Mouse (Mus musculus) myocyte (in vitro differentiated cells): ENCODE measurements around the gene Astn1. TPM values are rescaled to one million over a fixed set of nuclear protein-coding genes. Genes with fewer than 3 reads are reported as not detected.

Experiments used
- H3K27me3 ChIP-seq: one replicate; pipeline ENCODE4 v1.6.1; 2011; ENCODE audit not compliant: control insufficient read depth, insufficient read depth, insufficient read length
- H3K36me3 ChIP-seq: one replicate; pipeline ENCODE4 v1.6.1; 2011; ENCODE audit not compliant: control insufficient read depth, insufficient read depth
- H3K4me2 ChIP-seq: one replicate; pipeline ENCODE4 v1.6.1; 2011; ENCODE audit warnings: low read depth, control low read depth
- H3K4me3 ChIP-seq: one replicate; pipeline ENCODE4 v1.5.1; 2011; ENCODE audit warnings: mild to moderate bottlenecking, control low read depth, moderate library complexity
- H3K79me2 ChIP-seq: one replicate; pipeline ENCODE4 v1.6.1; 2011; ENCODE audit not compliant: control insufficient read depth, insufficient read depth
- H3ac ChIP-seq: one replicate; pipeline ENCODE4 v1.6.1; 2011; ENCODE audit not compliant: control insufficient read depth, insufficient read length
- CEBPB ChIP-seq: IDR thresholded peaks from 2 replicates; pipeline ENCODE4 v1.6.1; 2011; ENCODE audit warnings: mild to moderate bottlenecking, moderate library complexity; ENCODE audit not compliant: poor library complexity, insufficient read depth, severe bottlenecking
- E2F4 ChIP-seq: IDR thresholded peaks from one replicate; pipeline ENCODE4 v1.6.1; 2011; ENCODE audit warnings: mild to moderate bottlenecking, control low read depth, moderate library complexity; ENCODE audit not compliant: insufficient read depth
- MAX ChIP-seq: IDR thresholded peaks from one replicate; pipeline ENCODE4 v1.6.1; 2011; ENCODE audit warnings: low read depth, mild to moderate bottlenecking, control low read depth
- MYOD1 ChIP-seq, 3 experiments: IDR thresholded peaks; one replicate each; pipeline ENCODE4 v1.6.1; 2011; ENCODE audit warnings: control low read depth in 2 of 3, low read depth in 2 of 3, mild to moderate bottlenecking in 2 of 3, moderate library complexity in 1 of 3; ENCODE audit not compliant: insufficient read length in 2 of 3, control insufficient read depth in 1 of 3
- MYOG ChIP-seq, 3 experiments: IDR thresholded peaks; one replicate each; pipeline ENCODE4 v1.6.1; 2011; ENCODE audit warnings: control low read depth in 2 of 3, low read depth in 2 of 3, mild to moderate bottlenecking in 2 of 3; ENCODE audit not compliant: insufficient read length in 2 of 3, control insufficient read depth in 1 of 3, insufficient read depth in 1 of 3
- POLR2A ChIP-seq: IDR thresholded peaks from one replicate; pipeline ENCODE4 v1.6.1; 2011; ENCODE audit warnings: low read depth, mild to moderate bottlenecking, control low read depth, moderate library complexity; ENCODE audit not compliant: insufficient read length
- POLR2AphosphoS2 ChIP-seq: IDR thresholded peaks from one replicate; pipeline ENCODE4 v1.6.1; 2011; ENCODE audit warnings: low read depth, control low read depth; ENCODE audit not compliant: insufficient read length
- REST ChIP-seq: IDR thresholded peaks from one replicate; pipeline ENCODE4 v1.6.1; 2011; ENCODE audit warnings: mild to moderate bottlenecking, control low read depth, moderate library complexity; ENCODE audit not compliant: insufficient read depth, insufficient read length
- SRF ChIP-seq: IDR thresholded peaks from one replicate; pipeline ENCODE4 v1.6.1; 2011; ENCODE audit warnings: low read depth; ENCODE audit not compliant: control insufficient read depth, insufficient read length
- TCF12 ChIP-seq: IDR thresholded peaks from one replicate; pipeline ENCODE4 v1.6.1; 2011; ENCODE audit warnings: mild to moderate bottlenecking, control low read depth; ENCODE audit not compliant: poor library complexity, insufficient read depth, severe bottlenecking
- TCF3 ChIP-seq: IDR thresholded peaks from one replicate; pipeline ENCODE4 v1.6.1; 2011; ENCODE audit warnings: low read depth, control low read depth; ENCODE audit not compliant: insufficient read length
- USF1 ChIP-seq: IDR thresholded peaks from one replicate; pipeline ENCODE4 v1.6.1; 2011; ENCODE audit warnings: low read depth, mild to moderate bottlenecking, control low read depth, moderate library complexity
- polyA plus RNA-seq: library from polyadenylated mRNA; unstranded; fragments of >200 nt; fragmentation: generic; extraction: Trizol; gene quantifications from one replicate; pipeline ENCODE4 v1.2.1, GENCODE M21; 2012; ENCODE audit warnings: missing spikeins

Gene Astn1
- polyA plus RNA-seq, 1 experiment: not detected

- no peak overlapping the region for H3K4me3 ChIP-seq
- H3K27me3 ChIP-seq: no peaks in the 10 kb centered on the region
Measured at GRCm38 (mm10) chr1:158411146-158411545, 49.1 kb downstream of the Astn1 start.

GRCm38 (mm10) chr1:158414198-158414597 lies 52.1 kb downstream of the Astn1 start:
- Histone ChIP-seq H3K4me2 (no peak overlapping the region), H3K27me3 (no peaks in the 10 kb centered on the region), H3K4me3 (no peak overlapping the region), H3ac (no peak overlapping the region), H3K79me2 (no peaks in the 10 kb centered on the region), H3K36me3 (no peaks in the 10 kb centered on the region)
- TF ChIP-seq USF1 (no peak), REST (no peak), MYOG (IDR thresholded peaks at IDR 0.05; ENCODE audit: control insufficient read depth in 1 of 3, insufficient read depth in 1 of 3, insufficient read length in 2 of 3, low read depth in 2 of 3) (no peak), SRF (no peak), TCF12 (no peak), MAX (no peak), POLR2A (no peak), E2F4 (no peak), POLR2AphosphoS2 (no peak), CEBPB (no peak), TCF3 (no peak), MYOD1 (IDR thresholded peaks at IDR 0.05; ENCODE audit: control insufficient read depth in 1 of 3, insufficient read length in 2 of 3, low read depth in 2 of 3) (no peak)

More at GRCm38 (mm10) chr1:158411146-158411545, 49.1 kb downstream of the Astn1 start:
- Histone ChIP-seq H3ac (no peak overlapping the region), H3K4me2 (no peak overlapping the region), H3K79me2 (no peaks in the 10 kb centered on the region), H3K36me3 (no peaks in the 10 kb centered on the region)
- TF ChIP-seq CEBPB (no peak), TCF3 (no peak), POLR2AphosphoS2 (no peak), E2F4 (no peak), MYOD1 (IDR thresholded peaks at IDR 0.05; ENCODE audit: control insufficient read depth in 1 of 3, insufficient read length in 2 of 3, low read depth in 2 of 3) (no peak), TCF12 (no peak), USF1 (no peak), REST (no peak), POLR2A (no peak), MAX (no peak), MYOG (IDR thresholded peaks at IDR 0.05; ENCODE audit: control insufficient read depth in 1 of 3, insufficient read depth in 1 of 3, insufficient read length in 2 of 3, low read depth in 2 of 3) (no peak), SRF (no peak)

- TF ChIP-seq TCF12: no peak
- TF ChIP-seq REST: no peak
- no peak for TF ChIP-seq SRF
- no peak for TF ChIP-seq TCF3
- no peak for TF ChIP-seq POLR2AphosphoS2
- no peak for TF ChIP-seq MAX
- no peak for TF ChIP-seq E2F4
- TF ChIP-seq CEBPB: no peak
- no peak for TF ChIP-seq MYOD1 (IDR thresholded peaks at IDR 0.05; ENCODE audit: control insufficient read depth in 1 of 3, insufficient read length in 2 of 3, low read depth in 2 of 3)
- Histone ChIP-seq H3K27me3 (no peaks in the 10 kb centered on the region), H3K36me3 (no peaks in the 10 kb centered on the region), H3ac (no peak overlapping the region), H3K4me2 (no peak overlapping the region), H3K4me3 (no peak overlapping the region), H3K79me2 (no peaks in the 10 kb centered on the region)
Measured at GRCm38 (mm10) chr1:158421451-158421850, 59.4 kb downstream of the Astn1 start.

- H3K4me2 ChIP-seq: no peak overlapping the region
- H3K4me3 ChIP-seq: no peak overlapping the region
- no peaks in the 10 kb centered on the region for H3K27me3 ChIP-seq
- H3K36me3 ChIP-seq: no peaks in the 10 kb centered on the region
- TF ChIP-seq REST (no peak), TCF12 (no peak), MAX (no peak), USF1 (no peak), E2F4 (no peak), SRF (no peak)
- no peaks in the 10 kb centered on the region for H3K79me2 ChIP-seq
- no peak overlapping the region for H3ac ChIP-seq
Measured at GRCm38 (mm10) chr1:158422739-158423138, 60.7 kb downstream of the Astn1 start.

DNA sequence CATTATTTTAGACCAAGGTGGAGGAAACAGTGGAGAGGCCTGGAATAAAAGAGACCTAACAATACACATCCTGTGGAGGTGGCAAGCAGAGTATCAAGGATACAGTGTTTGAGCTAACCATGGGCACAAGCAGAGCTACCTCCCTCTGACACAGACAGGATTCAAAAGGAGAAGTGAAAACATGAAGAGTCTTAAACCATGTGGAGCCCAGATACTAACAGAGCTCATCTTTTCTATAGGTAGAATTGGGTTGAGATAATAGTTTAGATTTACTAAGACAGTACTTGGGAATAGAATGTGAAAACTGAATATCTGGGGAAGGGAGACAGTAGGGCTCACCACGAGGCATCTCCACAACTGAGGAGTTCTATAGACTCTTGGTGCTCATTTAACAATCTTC lies 84.0 kb downstream of the Astn1 start:
- Histone ChIP-seq H3ac (no peak overlapping the region), H3K36me3 (no peaks in the 10 kb centered on the region), H3K27me3 (no peaks in the 10 kb centered on the region), H3K4me3 (no peak overlapping the region), H3K4me2 (no peak overlapping the region), H3K79me2 (no peaks in the 10 kb centered on the region)
- TF ChIP-seq REST (no peak), POLR2A (no peak), CEBPB (no peak), E2F4 (no peak), MAX (no peak), MYOG (IDR thresholded peaks at IDR 0.05; ENCODE audit: control insufficient read depth in 1 of 3, insufficient read depth in 1 of 3, insufficient read length in 2 of 3, low read depth in 2 of 3) (no peak), SRF (no peak), TCF3 (no peak), USF1 (no peak), POLR2AphosphoS2 (no peak), MYOD1 (IDR thresholded peaks at IDR 0.05; ENCODE audit: control insufficient read depth in 1 of 3, insufficient read length in 2 of 3, low read depth in 2 of 3) (no peak), TCF12 (no peak)
